Mouse (Mus musculus) ES-Bruce4 (cell line): ENCODE results near the gene Caln1. TPM values are rescaled to one million over a fixed set of nuclear protein-coding genes. Genes with fewer than 3 reads are reported as not detected.

Source experiments
- H3K27ac ChIP-seq: 2 replicates; pipeline ENCODE4 v1.5.1; 2012; ENCODE audit warnings: low read length, inconsistent platforms; ENCODE audit not compliant: insufficient read depth
- H3K27me3 ChIP-seq: 2 replicates; pipeline ENCODE4 v1.6.1; 2012; ENCODE audit warnings: mild to moderate bottlenecking, low read length, inconsistent platforms; ENCODE audit not compliant: control insufficient read depth, poor library complexity, insufficient read depth, severe bottlenecking
- H3K36me3 ChIP-seq: 2 replicates; pipeline ENCODE4 v1.6.1; 2012; ENCODE audit warnings: inconsistent platforms, mild to moderate bottlenecking, low read length, moderate library complexity; ENCODE audit not compliant: control insufficient read depth, poor library complexity, insufficient read depth, severe bottlenecking
- H3K4me1 ChIP-seq: one replicate; pipeline ENCODE4 v1.8.1; 2011; ENCODE audit warnings: low read length; ENCODE audit not compliant: control insufficient read depth, insufficient read depth
- H3K4me3 ChIP-seq: 2 replicates; pipeline ENCODE4 v1.5.1; 2011; ENCODE audit warnings: low read depth, mild to moderate bottlenecking, low read length
- H3K9ac ChIP-seq: 2 replicates; pipeline ENCODE4 v1.6.1; 2012; ENCODE audit warnings: low read depth, mild to moderate bottlenecking, inconsistent platforms; ENCODE audit not compliant: poor library complexity, severe bottlenecking
- H3K9me3 ChIP-seq: replicated peaks from 2 replicates; pipeline ENCODE4 v1.6.1; 2012; ENCODE audit warnings: mild to moderate bottlenecking, low read length, inconsistent platforms; ENCODE audit not compliant: control insufficient read depth, poor library complexity, insufficient read depth, severe bottlenecking
- CTCF ChIP-seq: IDR thresholded peaks from one replicate; pipeline ENCODE4 v1.8.1; 2011; ENCODE audit warnings: low read depth, low read length
- EP300 ChIP-seq: IDR thresholded peaks from 2 replicates; pipeline ENCODE4 v1.6.1; 2011; ENCODE audit warnings: low read depth, low read length; ENCODE audit not compliant: insufficient read depth
- POLR2A ChIP-seq: IDR thresholded peaks from one replicate; pipeline ENCODE4 v1.8.1; 2011; ENCODE audit warnings: low read length; ENCODE audit not compliant: insufficient read depth
- polyA plus RNA-seq: library from polyadenylated mRNA; stranded (reverse); fragments of >200 nt; gene quantifications from 2 replicates; pipeline ENCODE4 v1.2.4, GENCODE M21; 2011; ENCODE audit warnings: low read depth; ENCODE audit not compliant: missing spikeins, insufficient read depth, insufficient read length

Caln1 gene
- polyA plus RNA-seq, 1 experiment: 0.28 TPM

- Histone ChIP-seq H3K9ac (no peak overlapping the region), H3K27ac (no peak overlapping the region), H3K27me3 (no peaks in the 10 kb centered on the region), H3K9me3 (no peaks in the 10 kb centered on the region), H3K4me1 (peaks cover under 1% of the 10 kb centered on the region), H3K4me3 (no peak overlapping the region), H3K36me3 (no peaks in the 10 kb centered on the region)
- TF ChIP-seq EP300: no peak
- TF ChIP-seq POLR2A: no peak
- no peak for TF ChIP-seq CTCF
Observed at GRCm38 (mm10) chr5:130368236-130368635, 1.0 kb upstream of the Caln1 start.

GRCm38 (mm10) chr5:130375411-130375810, 6.2 kb downstream of the Caln1 start:
- no peak overlapping the region for H3K4me3 ChIP-seq
- no peaks in the 10 kb centered on the region for H3K9me3 ChIP-seq
- no peaks in the 10 kb centered on the region for H3K4me1 ChIP-seq
- H3K36me3 ChIP-seq: no peaks in the 10 kb centered on the region
- H3K27ac ChIP-seq: no peak overlapping the region
- no peaks in the 10 kb centered on the region for H3K27me3 ChIP-seq
- TF ChIP-seq CTCF (no peak), EP300 (no peak), POLR2A (no peak)
- H3K9ac ChIP-seq: no peak overlapping the region

GRCm38 (mm10) chr5:130384222-130384912, 15.1 kb downstream of the Caln1 start, which contains the start of gene A330070K13Rik:
TSS of gene A330070K13Rik (minus strand) at chr5:130384631.
- Histone ChIP-seq H3K9ac (no peak within 1 kb of the TSS), H3K4me3 (no peak within 1 kb of the TSS), H3K27ac (no peak within 1 kb of the TSS), H3K9me3 (no peaks in the 10 kb centered on the region), H3K4me1 (no peaks in the 10 kb centered on the region), H3K36me3 (no peaks in the 10 kb centered on the region), H3K27me3 (no peaks in the 10 kb centered on the region)
- TF ChIP-seq CTCF (no peak), POLR2A (no peak), EP300 (no peak)

GRCm38 (mm10) chr5:130386418-130386817, 17.2 kb downstream of the Caln1 start:
- Histone ChIP-seq H3K9ac (no peak overlapping the region), H3K36me3 (no peaks in the 10 kb centered on the region), H3K4me3 (no peak overlapping the region), H3K4me1 (no peaks in the 10 kb centered on the region), H3K9me3 (no peaks in the 10 kb centered on the region), H3K27me3 (no peaks in the 10 kb centered on the region), H3K27ac (no peak overlapping the region)
- TF ChIP-seq CTCF (no peak), EP300 (no peak), POLR2A (no peak)

GRCm38 (mm10) chr5:130393618-130394355, 24.5 kb downstream of the Caln1 start:
- no peak overlapping the region for H3K4me3 ChIP-seq
- no peak for TF ChIP-seq POLR2A
- TF ChIP-seq EP300: no peak
- TF ChIP-seq CTCF: peak; percentile 10
- no peaks in the 10 kb centered on the region for H3K36me3 ChIP-seq
- H3K27me3 ChIP-seq: no peaks in the 10 kb centered on the region
- no peak overlapping the region for H3K27ac ChIP-seq
- H3K4me1 ChIP-seq: no peaks in the 10 kb centered on the region
- H3K9me3 ChIP-seq: no peaks in the 10 kb centered on the region
- no peak overlapping the region for H3K9ac ChIP-seq

GRCm38 (mm10) chr5:130394386-130394785, 25.1 kb downstream of the Caln1 start:
- Histone ChIP-seq H3K4me1 (no peaks in the 10 kb centered on the region), H3K27me3 (no peaks in the 10 kb centered on the region), H3K36me3 (no peaks in the 10 kb centered on the region), H3K9me3 (no peaks in the 10 kb centered on the region), H3K27ac (no peak overlapping the region), H3K9ac (no peak overlapping the region), H3K4me3 (no peak overlapping the region)
- no peak for TF ChIP-seq EP300
- TF ChIP-seq CTCF: no peak
- no peak for TF ChIP-seq POLR2A
